Mouse (Mus musculus) naive thymus-derived CD4-positive, alpha-beta T cell, adult 2 months (primary cell): ENCODE data around the gene Poglut1.
"Not testable (repeated sequence)": the region's sequence is repeated elsewhere in the genome, so short reads cannot be mapped to it uniquely, and the experiment has no call there.

Experiments
- DNase-seq: peaks from one replicate; pipeline ENCODE4 v3.0.0-alpha.2; 2011; ENCODE audit warnings: low read depth

Poglut1 gene

DNA sequence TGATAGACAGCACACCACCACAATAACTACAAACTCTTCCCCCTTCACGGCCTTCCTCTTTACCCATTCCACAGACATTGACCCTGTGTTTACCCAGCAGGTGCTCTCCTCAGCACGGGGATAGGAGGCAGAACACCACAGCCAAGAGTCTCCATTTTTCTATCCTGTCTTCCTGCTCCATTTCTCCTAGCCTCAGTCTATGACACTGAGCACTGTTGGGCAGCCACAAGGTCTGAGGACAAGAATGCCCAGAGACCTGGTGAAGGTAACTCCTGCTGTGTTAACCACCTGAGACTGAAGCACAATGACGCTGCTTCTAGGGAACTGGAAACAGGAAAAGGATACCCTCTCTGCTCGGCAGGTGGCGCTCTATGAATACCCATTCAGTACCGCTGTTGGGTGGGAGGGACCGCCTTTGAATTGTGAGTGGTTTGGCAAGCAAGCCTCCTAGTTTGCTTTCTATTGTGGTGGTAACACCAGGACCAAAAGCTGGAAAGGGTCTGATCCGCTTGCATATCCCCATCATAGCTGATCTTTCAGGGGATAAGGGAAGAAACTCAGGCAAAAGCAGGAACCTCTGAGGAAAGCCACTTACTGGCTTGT lies 13.4 kb downstream of the Poglut1 start:
- peak; percentile 85 for DNase-seq

DNA sequence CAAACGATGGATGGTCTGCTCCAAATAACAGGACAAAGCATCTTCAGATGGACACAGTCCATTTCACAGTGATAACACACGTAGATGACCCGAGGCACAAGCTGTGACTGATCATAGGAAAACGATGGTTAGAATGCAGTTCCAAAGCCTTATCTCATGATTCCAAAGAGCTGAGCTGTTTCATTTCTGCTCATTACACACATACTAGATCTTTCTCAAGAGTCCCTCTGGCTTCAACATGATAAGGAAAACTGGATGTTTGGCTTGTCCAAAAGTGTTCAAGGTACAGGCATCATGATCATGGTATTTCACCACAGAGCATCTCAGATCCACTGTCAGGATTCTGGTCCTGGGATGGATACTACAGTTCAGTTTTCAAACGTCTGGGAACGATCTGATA lies 23.8 kb downstream of the Poglut1 start:
- no peak for DNase-seq

DNA sequence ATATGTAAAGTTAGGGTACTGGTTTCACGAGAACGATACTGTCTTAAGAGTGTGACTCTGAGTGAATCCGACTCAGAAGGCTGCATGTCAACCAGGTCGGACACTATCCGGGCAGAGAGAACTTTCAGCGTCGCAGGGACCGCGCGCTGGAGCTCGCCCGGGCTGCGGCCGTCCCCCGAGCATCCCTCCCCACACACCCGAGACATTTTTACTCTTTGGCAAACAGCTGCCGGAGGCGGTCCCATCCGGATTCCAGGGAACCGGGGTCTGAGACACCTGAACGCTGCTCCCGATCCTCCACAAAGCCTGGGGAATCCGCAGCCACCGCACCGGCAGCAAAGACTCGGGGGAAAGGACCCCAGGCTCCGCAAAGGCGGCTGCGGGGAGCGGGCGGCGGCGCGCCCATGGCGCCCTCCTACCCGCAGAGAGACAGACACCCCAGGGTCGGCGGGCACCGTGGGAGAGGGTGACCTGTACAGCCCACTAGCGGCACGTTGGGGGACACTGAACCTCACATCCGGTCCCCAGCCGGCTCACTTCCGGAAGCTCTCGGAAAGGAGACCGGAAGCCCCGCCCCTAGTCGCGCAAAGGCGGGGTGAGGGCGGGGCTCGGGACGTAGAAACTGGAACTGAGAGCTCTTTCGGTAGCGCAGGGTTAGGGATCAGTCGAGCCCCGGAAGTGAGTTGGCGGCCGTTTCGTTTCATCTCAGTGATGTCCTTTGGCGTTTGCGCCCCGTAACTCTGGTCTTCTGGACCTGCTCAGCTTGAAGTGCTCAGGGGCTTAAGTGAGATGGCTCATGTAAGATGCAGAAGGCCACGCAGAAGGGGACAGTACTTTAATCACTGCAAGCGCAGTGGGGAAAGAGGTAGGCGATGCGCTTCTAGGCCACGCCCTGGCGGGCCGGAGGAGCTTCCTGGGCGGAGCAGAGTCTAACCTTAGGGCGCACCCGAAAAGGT lies 27.7 kb downstream of the Poglut1 start, which contains the start of gene Timmdc1:
Gene Timmdc1, minus strand, starts transcription at position 535 of the 956 bp plus-strand sequence.
- peak; percentile 98 for DNase-seq

- DNase-seq: peak; percentile 24
Observed at GRCm38 (mm10) chr16:38521211-38521987, 28.7 kb downstream of the Poglut1 start.

- no peak for DNase-seq
Observed at GRCm38 (mm10) chr16:38519140-38519539, 30.9 kb downstream of the Poglut1 start.

DNA sequence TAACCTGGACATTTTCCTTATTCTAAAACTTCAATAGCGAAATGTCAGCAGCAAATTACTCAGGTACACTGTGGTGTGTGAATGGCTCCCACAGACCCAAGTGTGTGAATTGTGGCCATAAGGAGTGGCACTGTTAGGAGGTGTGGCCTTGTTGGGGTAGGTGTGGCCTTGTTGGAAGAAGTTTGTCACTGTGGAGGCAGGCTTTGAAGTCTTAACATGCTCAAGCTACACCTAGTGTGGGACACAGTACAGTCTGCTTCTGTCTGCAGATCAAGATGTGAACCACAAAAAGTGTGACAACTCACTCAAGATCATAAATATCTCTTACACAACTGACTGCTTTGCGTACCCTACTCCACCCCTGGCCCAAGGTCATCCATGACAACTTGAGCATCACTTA lies 39.2 kb downstream of the Poglut1 start:
- DNase-seq: no peak

GRCm38 (mm10) chr16:38506041-38506634 lies 43.9 kb downstream of the Poglut1 start:
- DNase-seq: peak; percentile 75

- DNase-seq: no peak
Observed at GRCm38 (mm10) chr16:38503528-38503927, 46.5 kb downstream of the Poglut1 start.

GRCm38 (mm10) chr16:38502469-38502868 lies 47.6 kb downstream of the Poglut1 start:
- no peak for DNase-seq

DNA sequence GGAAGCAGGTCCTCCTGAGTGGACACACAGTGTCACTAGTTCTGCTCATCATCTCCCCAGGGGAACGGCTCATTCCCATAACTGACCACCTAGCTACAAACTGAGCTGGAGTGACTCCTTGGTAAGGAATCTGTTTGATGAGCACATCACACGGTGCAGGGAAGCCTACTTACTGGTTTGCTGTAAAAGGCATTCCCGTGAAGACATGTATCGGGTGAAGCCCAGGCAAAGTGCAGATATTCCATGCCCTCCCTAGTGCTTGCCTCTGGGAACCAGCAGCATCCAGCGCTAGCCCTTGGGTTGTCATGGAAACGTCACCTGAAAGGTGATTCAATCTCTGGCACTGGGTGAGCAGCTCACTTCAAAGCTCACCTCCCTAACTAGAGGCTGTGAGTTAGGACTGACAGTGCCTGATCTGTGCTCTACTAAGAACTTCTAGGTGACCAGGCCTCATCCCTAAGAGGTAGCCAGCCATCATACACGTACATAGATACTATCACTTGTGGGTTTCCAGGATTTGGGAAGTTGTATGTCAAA lies 53.4 kb downstream of the Poglut1 start:
- DNase-seq: no peak

DNA sequence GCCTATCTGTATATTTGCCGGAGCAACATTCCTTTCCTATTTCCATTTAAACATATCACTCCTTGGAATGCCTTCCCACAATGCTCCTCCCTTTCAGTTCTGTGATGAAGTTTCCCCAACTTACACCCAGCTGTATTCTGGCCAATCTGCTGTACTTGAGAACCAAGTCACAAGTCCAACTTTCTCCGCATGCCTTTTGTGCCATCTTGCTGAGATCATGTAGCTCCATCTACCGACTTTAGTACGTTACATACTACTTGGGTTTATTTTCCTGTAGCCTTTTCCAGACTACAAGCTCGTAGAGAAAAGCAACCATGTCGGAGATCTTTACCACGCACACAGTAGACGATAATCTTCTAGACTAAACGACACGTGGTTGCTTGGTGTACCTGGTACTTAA lies 56.2 kb downstream of the Poglut1 start:
- no peak for DNase-seq

- no peak for DNase-seq
Observed at GRCm38 (mm10) chr16:38492551-38492950, 57.5 kb downstream of the Poglut1 start.

DNA sequence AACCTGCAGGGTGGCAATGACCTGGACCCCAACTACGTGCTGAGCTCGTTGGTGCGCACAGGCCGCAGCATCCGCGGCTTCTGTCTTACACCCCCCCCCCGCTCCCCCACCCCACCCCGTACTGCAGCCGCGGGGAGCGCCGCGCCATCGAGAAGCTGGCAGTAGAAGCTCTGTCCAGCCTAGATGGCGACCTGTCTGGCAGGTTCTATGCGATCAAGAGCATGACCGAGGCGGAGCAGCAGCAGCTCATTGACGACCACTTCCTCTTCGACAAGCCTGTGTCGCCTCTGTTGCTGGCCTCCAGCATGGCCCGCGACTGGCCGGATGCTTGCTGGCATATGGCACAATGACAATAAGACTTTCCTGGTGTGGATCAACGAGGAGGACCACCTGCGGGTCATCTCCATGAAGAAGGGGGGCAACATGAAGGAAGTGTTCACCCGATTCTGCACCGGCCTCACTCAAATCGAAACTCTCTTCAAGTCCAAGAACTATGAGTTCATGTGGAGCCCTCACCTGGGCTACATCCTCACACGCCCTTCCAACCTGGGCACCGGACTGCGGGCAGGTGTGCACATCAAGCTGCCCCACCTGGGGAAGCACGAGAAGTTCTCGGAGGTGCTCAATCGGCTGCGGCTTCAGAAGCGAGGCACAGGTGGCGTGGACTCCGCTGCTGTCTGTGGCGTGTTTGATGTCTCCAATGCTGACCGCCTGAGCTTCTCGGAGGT lies 66.3 kb downstream of the Poglut1 start:
- DNase-seq: peak; percentile 38

GRCm38 (mm10) chr16:38482780-38483562 lies 67.1 kb downstream of the Poglut1 start:
- peak; percentile 67 for DNase-seq

GRCm38 (mm10) chr16:38481327-38481726 lies 68.7 kb downstream of the Poglut1 start:
- no peak for DNase-seq

- no peak for DNase-seq
Observed at GRCm38 (mm10) chr16:38478296-38478695, 71.8 kb downstream of the Poglut1 start.

- not testable (repeated sequence) for DNase-seq
Observed at GRCm38 (mm10) chr16:38477241-38477608, 72.8 kb downstream of the Poglut1 start.

DNA sequence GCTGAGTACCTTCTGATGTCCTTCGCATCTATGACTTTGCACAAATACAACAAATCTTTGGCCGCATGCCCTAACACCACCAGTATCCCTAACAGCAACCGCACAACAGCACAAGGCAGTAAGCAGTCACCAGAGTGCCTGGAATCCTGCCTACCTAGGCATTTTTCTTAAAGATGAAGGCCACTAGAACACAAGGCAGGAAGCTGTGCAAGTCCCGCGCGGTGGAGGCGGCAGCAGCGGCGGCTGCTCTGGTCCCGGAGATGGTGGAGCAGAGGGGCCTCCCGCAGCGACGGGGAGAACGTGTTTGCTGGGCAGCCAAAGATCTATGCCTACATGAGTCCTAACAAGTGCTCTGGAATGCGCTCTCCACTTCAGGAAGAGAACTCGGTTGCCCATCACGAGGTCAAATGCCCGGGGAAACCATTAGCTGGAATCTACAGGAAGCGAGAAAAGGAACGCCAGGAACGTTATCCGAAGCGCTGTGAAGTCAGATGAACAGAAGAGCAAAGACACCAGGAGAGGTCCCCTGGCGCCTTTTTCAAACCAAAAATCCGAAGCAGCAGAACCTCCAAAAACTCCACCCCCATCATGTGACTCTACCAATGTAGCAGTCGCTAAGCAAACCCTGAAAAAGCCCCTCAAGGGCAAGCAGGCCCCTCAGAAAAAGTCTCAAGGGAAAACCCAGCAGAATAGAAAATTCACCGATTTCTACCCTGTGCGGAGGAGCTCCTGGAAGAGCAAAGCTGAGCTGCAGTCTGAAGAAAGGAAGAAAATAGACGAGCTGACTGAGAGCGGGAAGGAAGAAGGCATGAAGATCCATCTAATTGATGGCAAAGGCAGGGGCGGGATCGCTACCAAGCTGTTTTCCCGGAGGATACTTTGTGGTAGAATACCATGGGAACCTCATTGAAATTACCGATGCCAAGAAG lies 73.5 kb downstream of the Poglut1 start:
- DNase-seq: peak; percentile 56

DNA sequence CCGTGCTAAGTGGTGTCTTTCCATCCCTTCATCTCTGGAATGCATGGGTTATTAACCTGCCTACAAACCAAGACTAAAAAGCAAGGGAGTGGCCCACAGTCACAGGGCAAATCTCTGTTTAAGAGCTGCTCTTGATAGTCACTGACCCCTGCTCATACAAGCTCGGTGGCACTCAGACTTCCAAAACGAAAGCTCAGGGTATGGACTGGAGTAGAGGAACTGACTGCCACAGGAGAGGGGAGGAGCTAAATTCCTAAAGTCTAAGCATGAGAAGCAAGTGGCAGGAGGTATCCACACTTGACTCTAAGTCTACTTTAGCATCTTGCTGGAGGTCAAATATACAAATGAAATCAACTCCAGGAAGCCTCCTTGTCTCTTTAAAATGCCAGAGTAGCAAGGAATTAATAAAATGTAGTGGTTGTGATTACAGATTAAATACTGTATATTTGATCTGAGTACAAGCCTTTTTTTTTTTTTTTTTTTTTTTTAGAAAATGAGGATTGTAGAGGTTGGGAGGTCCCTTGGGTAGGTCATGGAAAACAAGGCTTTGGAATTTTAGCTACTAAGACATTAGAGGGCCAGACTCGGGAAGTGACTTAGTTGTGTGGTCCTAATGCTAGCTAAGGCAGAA lies 74.3 kb downstream of the Poglut1 start:
- DNase-seq: no peak
